Mouse (Mus musculus): ENCODE results near the gene Coq9.

- TF ChIP-seq POLR2A (IDR thresholded peaks at IDR 0.05; ENCODE audit: control insufficient read depth, extremely low read depth, insufficient read depth, low read length, poor library complexity) (no peak), CTCF (IDR thresholded peaks at IDR 0.05; ENCODE audit: borderline replicate concordance, control insufficient read depth, extremely low read depth, insufficient read depth, low read length, poor library complexity) (no peak)
Measured at GRCm38 (mm10) chr8:94903709-94904108, 65.6 kb downstream of the Coq9 start.

Data from thymus, adult 2 months (tissue).